Mouse (Mus musculus) lung, postnatal 0 days (tissue): ENCODE results near the gene Ppp1r32.

Experiments
- CTCF ChIP-seq: IDR thresholded peaks from 2 replicates; pipeline ENCODE4 v1.5.1; 2016; ENCODE audit warnings: antibody characterized with exemption, mild to moderate bottlenecking
- EP300 ChIP-seq: IDR thresholded peaks from 2 replicates; pipeline ENCODE4 v1.6.1; 2016; ENCODE audit warnings: antibody characterized with exemption, mild to moderate bottlenecking, control low read depth

- no peak for TF ChIP-seq CTCF
- no peak for TF ChIP-seq EP300
These were observed 3.2 kb downstream of the Ppp1r32 start for GRCm38 (mm10) chr19:10479541-10479940.
